Mouse (Mus musculus): ENCODE results near the gene Cwf19l1. TPM values are rescaled to one million over a fixed set of nuclear protein-coding genes. Genes with fewer than 3 reads are reported as not detected.
A peak's percentile ranks its signal among the peaks of the same experiment; 100 is the strongest.
"Not testable (repeated sequence)": the region's sequence is repeated elsewhere in the genome, so short reads cannot be mapped to it uniquely, and the experiment has no call there.

The Cwf19l1 gene
- polyA plus RNA-seq, 1 experiment from 2014 or later, result 38.3 TPM

- Histone ChIP-seq H3K4me3 (replicated peaks) (no peak overlapping the region), H3K27ac (no peak overlapping the region), H3K4me2 (no peak overlapping the region), H3K4me1 (replicated peaks) (peaks cover 7% of the 10 kb centered on the region), H3K27me3 (peaks cover 14% of the 10 kb centered on the region; the same call in 1 of the 2 replicates), H3K9me3 (no peaks in the 10 kb centered on the region), H3K36me3 (peaks cover 27% of the 10 kb centered on the region), H3K9ac (replicated peaks) (no peak overlapping the region)
- WGBS, result 96% methylated on average over 8 of the region's 8 CpGs
- no peak for ATAC-seq (ENCODE audit: insufficient number of reproducible peaks, insufficient read depth, low FRiP score, low TSS enrichment, low read depth)
Observed at GRCm38 (mm10) chr19:44146951-44147350, 11.3 kb upstream of the Cwf19l1 start.

- Histone ChIP-seq H3K9ac (replicated peaks) (peak overlapping the region; percentile 77), H3K36me3 (peaks cover 32% of the 10 kb centered on the region), H3K27ac (no peak overlapping the region), H3K4me1 (replicated peaks) (peaks cover 7% of the 10 kb centered on the region), H3K4me3 (replicated peaks) (peak overlapping the region; percentile 72), H3K9me3 (no peaks in the 10 kb centered on the region), H3K4me2 (peak overlapping the region; percentile 78), H3K27me3 (peaks cover 13% of the 10 kb centered on the region; the same call in 1 of the 2 replicates)
- 62% methylated on average over 9 of the region's 9 CpGs for WGBS
- ATAC-seq (ENCODE audit: insufficient number of reproducible peaks, insufficient read depth, low FRiP score, low TSS enrichment, low read depth), result no peak
Observed at GRCm38 (mm10) chr19:44146568-44146879, 10.8 kb upstream of the Cwf19l1 start.

- Histone ChIP-seq H3K4me1 (replicated peaks) (peaks cover 7% of the 10 kb centered on the region), H3K27me3 (0 out of 2 replicates have a peak, but pooled peaks cover 9% of the 10 kb centered on the region), H3K9me3 (no peaks in the 10 kb centered on the region), H3K4me3 (replicated peaks) (peak within 1 kb of the TSS; percentile 72), H3K9ac (replicated peaks) (peak within 1 kb of the TSS; percentile 77), H3K36me3 (peaks cover 37% of the 10 kb centered on the region), H3K4me2 (peak within 1 kb of the TSS; percentile 78), H3K27ac (0 out of 2 replicates have a peak within 1 kb of the TSS, but pooled peaks have one; percentile 50)
- peak; percentile 81 for ATAC-seq (ENCODE audit: insufficient number of reproducible peaks, insufficient read depth, low FRiP score, low TSS enrichment, low read depth)
- WGBS, result 3% methylated on average over 46 of the region's 46 CpGs
Observed at GRCm38 (mm10) chr19:44145702-44146567, 10.3 kb upstream of the Cwf19l1 start, which contains the start of gene Bloc1s2. Gene Bloc1s2, minus strand, starts transcription at chr19:44146446.

- 0 out of 2 replicates have a peak, but pooled peaks cover 9% of the 10 kb centered on the region for H3K27me3 ChIP-seq
- no peak overlapping the region for H3K27ac ChIP-seq
- peaks cover 50% of the 10 kb centered on the region for H3K36me3 ChIP-seq
- H3K9ac ChIP-seq (replicated peaks), result no peak overlapping the region
- ATAC-seq (ENCODE audit: insufficient number of reproducible peaks, insufficient read depth, low FRiP score, low TSS enrichment, low read depth), result no peak
- H3K9me3 ChIP-seq, result no peaks in the 10 kb centered on the region
- no peak overlapping the region for H3K4me3 ChIP-seq (replicated peaks)
- 88% methylated on average over 9 of the region's 9 CpGs for WGBS
- no peak overlapping the region for H3K4me2 ChIP-seq
- peaks cover 7% of the 10 kb centered on the region for H3K4me1 ChIP-seq (replicated peaks)
Observed at GRCm38 (mm10) chr19:44144366-44144765, 8.7 kb upstream of the Cwf19l1 start.

- Histone ChIP-seq H3K36me3 (peaks cover 34% of the 10 kb centered on the region), H3K4me2 (peak overlapping the region; percentile 53), H3K4me3 (replicated peaks) (peak overlapping the region; percentile 72), H3K27ac (no peak overlapping the region; the same call in 1 of the 2 replicates), H3K9ac (replicated peaks) (no peak overlapping the region), H3K27me3 (no peaks in the 10 kb centered on the region), H3K4me1 (replicated peaks) (peaks cover 8% of the 10 kb centered on the region), H3K9me3 (no peaks in the 10 kb centered on the region; the same call in 1 of the 2 replicates)
- 31% methylated on average over 7 of the region's 7 CpGs for WGBS
- no peak for ATAC-seq (ENCODE audit: insufficient number of reproducible peaks, insufficient read depth, low FRiP score, low TSS enrichment, low read depth)
Observed at GRCm38 (mm10) chr19:44135960-44136485, 347 bp upstream of the Cwf19l1 start.

- no peak for ATAC-seq (ENCODE audit: insufficient number of reproducible peaks, insufficient read depth, low FRiP score, low TSS enrichment, low read depth)
- Histone ChIP-seq H3K27me3 (no peaks in the 10 kb centered on the region), H3K9me3 (no peaks in the 10 kb centered on the region), H3K36me3 (peaks cover 35% of the 10 kb centered on the region), H3K4me2 (no peak overlapping the region), H3K4me3 (replicated peaks) (no peak overlapping the region), H3K27ac (no peak overlapping the region), H3K4me1 (replicated peaks) (peaks cover 8% of the 10 kb centered on the region), H3K9ac (replicated peaks) (no peak overlapping the region)
- 90% methylated on average over 5 of the region's 5 CpGs for WGBS
Observed at GRCm38 (mm10) chr19:44132917-44133316, 2.8 kb downstream of the Cwf19l1 start.

- H3K4me3 ChIP-seq (replicated peaks), result no peak overlapping the region
- 86% methylated on average over 2 of the region's 2 CpGs for WGBS
- H3K27me3 ChIP-seq, result no peaks in the 10 kb centered on the region
- H3K4me2 ChIP-seq, result no peak overlapping the region
- H3K9me3 ChIP-seq, result no peaks in the 10 kb centered on the region
- H3K4me1 ChIP-seq (replicated peaks), result no peaks in the 10 kb centered on the region
- no peak for ATAC-seq (ENCODE audit: insufficient number of reproducible peaks, insufficient read depth, low FRiP score, low TSS enrichment, low read depth)
- H3K9ac ChIP-seq (replicated peaks), result no peak overlapping the region
- H3K36me3 ChIP-seq, result peaks cover 70% of the 10 kb centered on the region
- H3K27ac ChIP-seq, result no peak overlapping the region
Observed at GRCm38 (mm10) chr19:44128560-44128959, 7.1 kb downstream of the Cwf19l1 start.

- H3K4me1 ChIP-seq (replicated peaks), result no peaks in the 10 kb centered on the region
- no peak overlapping the region for H3K27ac ChIP-seq
- no peak overlapping the region for H3K4me3 ChIP-seq (replicated peaks)
- WGBS, result 92% methylated on average over 10 of the region's 10 CpGs
- H3K27me3 ChIP-seq, result no peaks in the 10 kb centered on the region
- H3K36me3 ChIP-seq, result peaks cover 76% of the 10 kb centered on the region
- H3K9ac ChIP-seq (replicated peaks), result no peak overlapping the region
- H3K4me2 ChIP-seq, result no peak overlapping the region
- no peaks in the 10 kb centered on the region for H3K9me3 ChIP-seq
- ATAC-seq (ENCODE audit: insufficient number of reproducible peaks, insufficient read depth, low FRiP score, low TSS enrichment, low read depth), result no peak
Observed at GRCm38 (mm10) chr19:44127729-44128497, 7.8 kb downstream of the Cwf19l1 start.

- 91% methylated on average over 7 of the region's 7 CpGs for WGBS
- no peak for ATAC-seq (ENCODE audit: insufficient number of reproducible peaks, insufficient read depth, low FRiP score, low TSS enrichment, low read depth)
- no peak overlapping the region for H3K4me2 ChIP-seq
- no peak overlapping the region for H3K9ac ChIP-seq (replicated peaks)
- no peak overlapping the region for H3K4me3 ChIP-seq (replicated peaks)
- H3K36me3 ChIP-seq, result peaks cover 88% of the 10 kb centered on the region
- no peaks in the 10 kb centered on the region for H3K27me3 ChIP-seq
- no peaks in the 10 kb centered on the region for H3K9me3 ChIP-seq
- H3K27ac ChIP-seq, result no peak overlapping the region
- no peaks in the 10 kb centered on the region for H3K4me1 ChIP-seq (replicated peaks)
Observed at GRCm38 (mm10) chr19:44121137-44121536, 14.5 kb downstream of the Cwf19l1 start.

- H3K4me2 ChIP-seq; H3K27me3 ChIP-seq; H3K4me3 ChIP-seq (replicated peaks); H3K9ac ChIP-seq (replicated peaks); ATAC-seq (ENCODE audit: insufficient number of reproducible peaks, insufficient read depth, low FRiP score, low TSS enrichment, low read depth); H3K4me1 ChIP-seq (replicated peaks); H3K27ac ChIP-seq; H3K9me3 ChIP-seq: not testable (repeated sequence)
- peaks cover 87% of the 10 kb centered on the region for H3K36me3 ChIP-seq
- WGBS, result 90% methylated on average over 9 of the region's 9 CpGs
Observed at GRCm38 (mm10) chr19:44120686-44121085, 15.0 kb downstream of the Cwf19l1 start.

GRCm38 (mm10) chr19:44117793-44118192, 17.9 kb downstream of the Cwf19l1 start:
- ATAC-seq (ENCODE audit: insufficient number of reproducible peaks, insufficient read depth, low FRiP score, low TSS enrichment, low read depth), result no peak
- no peaks in the 10 kb centered on the region for H3K4me1 ChIP-seq (replicated peaks)
- H3K36me3 ChIP-seq, result peaks cover 84% of the 10 kb centered on the region
- H3K9ac ChIP-seq (replicated peaks), result no peak overlapping the region
- H3K9me3 ChIP-seq, result no peaks in the 10 kb centered on the region
- H3K27me3 ChIP-seq, result no peaks in the 10 kb centered on the region
- no peak overlapping the region for H3K4me3 ChIP-seq (replicated peaks)
- no peak overlapping the region for H3K4me2 ChIP-seq
- H3K27ac ChIP-seq, result no peak overlapping the region
